Mouse (Mus musculus): ENCODE data around the gene Polr1a. TPM values are rescaled to one million over a fixed set of nuclear protein-coding genes. Genes with fewer than 3 reads are reported as not detected.
A peak's percentile ranks its signal among the peaks of the same experiment; 100 is the strongest.

Gene Polr1a
- polyA plus RNA-seq, 1 experiment from 2014 or later, result 4.9 TPM

DNA sequence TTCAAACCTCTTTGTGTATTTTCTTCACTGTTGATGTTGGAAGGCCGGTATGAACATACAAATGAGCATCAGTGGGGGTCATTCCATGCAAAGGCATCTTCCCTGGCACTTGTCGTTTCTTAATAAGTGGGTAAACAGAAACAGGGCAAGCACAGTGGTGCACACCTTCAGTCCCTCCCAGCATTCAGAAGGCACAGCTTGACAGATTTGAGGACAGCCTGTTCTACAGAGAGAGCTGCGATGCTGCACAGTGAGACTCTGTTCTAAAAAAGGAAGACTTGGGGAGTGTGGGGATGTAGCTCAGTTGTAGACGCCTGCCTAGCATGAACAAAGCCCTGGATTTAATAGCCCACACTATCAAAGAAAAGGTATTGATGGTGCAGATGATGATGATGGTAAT lies 105.2 kb downstream of the Polr1a start:
- H3K36me3 ChIP-seq (ENCODE audit: control insufficient read depth, insufficient read depth), result no peaks in the 10 kb centered on the region
- TF ChIP-seq CTCF (IDR thresholded peaks at IDR 0.05; ENCODE audit: low read depth), result no peak
- H3K9ac ChIP-seq (ENCODE audit: low read depth, low read length), result no peak overlapping the region
- no peak overlapping the region for H3K4me3 ChIP-seq (ENCODE audit: low read depth, low read length)
- no peak overlapping the region for H3K4me2 ChIP-seq (replicated peaks; ENCODE audit: low read depth)
- no peaks in the 10 kb centered on the region for H3K27me3 ChIP-seq (replicated peaks; ENCODE audit: control insufficient read depth, insufficient read depth, low read length)
- H3K9me3 ChIP-seq (ENCODE audit: control insufficient read depth), result no peaks in the 10 kb centered on the region
- ATAC-seq, result no peak
- H3K27ac ChIP-seq (ENCODE audit: low read depth, low read length), result no peak overlapping the region
- H3K4me1 ChIP-seq (replicated peaks; ENCODE audit: control insufficient read depth, insufficient read depth, low read length), result no peaks in the 10 kb centered on the region
- 65% methylated on average over 4 of the region's 4 CpGs for WGBS

DNA sequence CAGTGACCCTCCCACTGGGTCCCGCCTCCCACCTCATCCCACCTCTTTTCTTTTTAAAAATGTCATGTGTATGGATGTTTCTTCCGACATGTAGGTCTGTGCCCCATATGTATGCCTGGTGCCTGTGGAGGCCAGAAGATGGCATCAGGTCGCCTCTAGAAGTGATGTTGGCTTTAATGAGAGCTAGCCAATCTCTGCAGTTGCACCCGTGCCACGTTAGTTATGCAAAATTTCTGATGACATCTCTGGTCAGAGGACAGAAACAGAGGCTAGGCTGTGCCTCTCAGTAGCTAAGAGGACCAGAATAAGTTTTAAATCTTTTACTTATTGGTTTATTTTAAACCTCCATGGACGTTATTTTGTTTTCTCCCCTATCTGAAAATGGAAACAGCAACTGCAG lies 109.2 kb downstream of the Polr1a start:
- no peaks in the 10 kb centered on the region for H3K9me3 ChIP-seq (ENCODE audit: control insufficient read depth)
- 76% methylated on average over 6 of the region's 6 CpGs for WGBS
- no peaks in the 10 kb centered on the region for H3K4me1 ChIP-seq (replicated peaks; ENCODE audit: control insufficient read depth, insufficient read depth, low read length)
- no peak for ATAC-seq
- H3K27ac ChIP-seq (ENCODE audit: low read depth, low read length), result no peak overlapping the region
- H3K9ac ChIP-seq (ENCODE audit: low read depth, low read length), result no peak overlapping the region
- H3K36me3 ChIP-seq (ENCODE audit: control insufficient read depth, insufficient read depth), result no peaks in the 10 kb centered on the region
- peak; percentile 36; the same call in 1 of the 2 replicates for TF ChIP-seq CTCF (IDR thresholded peaks at IDR 0.05; ENCODE audit: low read depth)
- H3K4me3 ChIP-seq (ENCODE audit: low read depth, low read length), result no peak overlapping the region
- H3K27me3 ChIP-seq (replicated peaks; ENCODE audit: control insufficient read depth, insufficient read depth, low read length), result no peaks in the 10 kb centered on the region
- no peak overlapping the region for H3K4me2 ChIP-seq (replicated peaks; ENCODE audit: low read depth)

DNA sequence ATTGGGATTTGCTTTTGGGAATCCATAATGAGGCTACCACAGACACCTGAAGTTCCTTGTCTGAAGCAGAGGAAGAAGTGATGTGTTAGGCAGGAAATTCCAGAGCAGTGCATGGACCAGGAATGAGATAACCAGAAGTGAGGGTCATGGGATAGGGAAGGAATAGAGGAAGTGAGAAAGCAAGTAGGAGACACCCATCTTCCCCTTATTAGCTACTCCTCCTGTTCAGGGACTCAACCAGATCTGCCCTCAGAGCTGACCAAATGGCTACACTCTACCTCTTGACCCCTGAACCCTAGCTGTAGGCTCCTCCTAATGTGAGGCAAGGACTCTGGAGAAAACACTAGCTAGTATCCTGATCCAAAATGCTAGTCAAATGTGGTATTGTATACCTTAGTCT lies 116.6 kb downstream of the Polr1a start:
- H3K9me3 ChIP-seq (ENCODE audit: control insufficient read depth), result no peaks in the 10 kb centered on the region
- no peak for TF ChIP-seq CTCF (IDR thresholded peaks at IDR 0.05; ENCODE audit: low read depth)
- no peaks in the 10 kb centered on the region for H3K4me1 ChIP-seq (replicated peaks; ENCODE audit: control insufficient read depth, insufficient read depth, low read length)

DNA sequence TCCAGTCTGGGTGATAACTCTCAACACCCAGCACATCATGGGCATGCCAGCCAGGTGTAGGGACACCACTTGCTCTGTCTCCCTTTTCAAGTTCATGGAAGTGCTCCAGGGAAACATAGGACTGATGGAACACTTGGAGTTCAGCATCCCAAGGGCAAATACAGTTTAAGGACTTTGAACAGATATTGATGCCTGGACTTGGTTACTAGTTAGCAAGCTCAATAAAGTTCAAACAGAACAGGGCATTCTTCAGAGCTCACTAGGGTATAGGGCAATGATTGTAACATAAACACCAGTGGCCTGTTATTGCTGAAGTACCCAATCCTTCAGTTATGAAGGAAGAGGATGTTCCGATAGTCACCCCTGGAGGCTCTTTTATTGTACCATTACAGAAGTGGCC lies 119.2 kb downstream of the Polr1a start:
- no peaks in the 10 kb centered on the region for H3K36me3 ChIP-seq (ENCODE audit: control insufficient read depth, insufficient read depth)
- no peaks in the 10 kb centered on the region for H3K27me3 ChIP-seq (replicated peaks; ENCODE audit: control insufficient read depth, insufficient read depth, low read length)
- H3K27ac ChIP-seq (ENCODE audit: low read depth, low read length), result no peak overlapping the region
- H3K9me3 ChIP-seq (ENCODE audit: control insufficient read depth), result no peaks in the 10 kb centered on the region
- no peaks in the 10 kb centered on the region for H3K4me1 ChIP-seq (replicated peaks; ENCODE audit: control insufficient read depth, insufficient read depth, low read length)
- WGBS, result 68% methylated on average over 1 of the region's 1 CpGs
- no peak overlapping the region for H3K4me2 ChIP-seq (replicated peaks; ENCODE audit: low read depth)
- ATAC-seq, result no peak
- no peak overlapping the region for H3K9ac ChIP-seq (ENCODE audit: low read depth, low read length)
- no peak overlapping the region for H3K4me3 ChIP-seq (ENCODE audit: low read depth, low read length)
- no peak for TF ChIP-seq CTCF (IDR thresholded peaks at IDR 0.05; ENCODE audit: low read depth)

More for the DNA sequence above, 116.6 kb downstream of the Polr1a start:
- no peak overlapping the region for H3K4me2 ChIP-seq (replicated peaks; ENCODE audit: low read depth)
- ATAC-seq, result no peak
- no peak overlapping the region for H3K27ac ChIP-seq (ENCODE audit: low read depth, low read length)
- no peak overlapping the region for H3K9ac ChIP-seq (ENCODE audit: low read depth, low read length)
- no peak overlapping the region for H3K4me3 ChIP-seq (ENCODE audit: low read depth, low read length)
- no peaks in the 10 kb centered on the region for H3K27me3 ChIP-seq (replicated peaks; ENCODE audit: control insufficient read depth, insufficient read depth, low read length)
- no peaks in the 10 kb centered on the region for H3K36me3 ChIP-seq (ENCODE audit: control insufficient read depth, insufficient read depth)

DNA sequence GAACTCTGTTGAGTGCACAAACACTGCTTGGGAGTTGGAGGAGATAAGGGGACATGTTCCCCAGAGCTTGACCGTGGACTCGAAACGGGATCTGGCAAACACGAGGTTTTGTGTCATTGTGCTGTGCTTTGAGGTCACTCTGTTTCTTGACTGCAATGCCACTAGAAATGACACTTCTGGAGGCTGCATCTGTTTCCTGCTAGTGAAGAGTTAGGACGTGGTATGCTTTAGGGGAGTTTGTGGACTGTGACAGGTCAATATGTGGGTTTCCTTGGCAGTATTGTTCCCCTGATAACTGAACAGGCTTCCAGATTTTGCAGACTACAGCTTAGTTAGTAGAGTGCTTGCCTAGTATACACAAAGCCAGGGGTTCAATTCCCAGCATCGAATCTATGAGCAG lies 120.8 kb downstream of the Polr1a start:
- no peak for ATAC-seq
- H3K4me1 ChIP-seq (replicated peaks; ENCODE audit: control insufficient read depth, insufficient read depth, low read length), result no peaks in the 10 kb centered on the region
- no peaks in the 10 kb centered on the region for H3K27me3 ChIP-seq (replicated peaks; ENCODE audit: control insufficient read depth, insufficient read depth, low read length)
- no peak overlapping the region for H3K9ac ChIP-seq (ENCODE audit: low read depth, low read length)
- no peaks in the 10 kb centered on the region for H3K9me3 ChIP-seq (ENCODE audit: control insufficient read depth)
- no peak overlapping the region for H3K27ac ChIP-seq (ENCODE audit: low read depth, low read length)
- H3K4me2 ChIP-seq (replicated peaks; ENCODE audit: low read depth), result no peak overlapping the region
- no peaks in the 10 kb centered on the region for H3K36me3 ChIP-seq (ENCODE audit: control insufficient read depth, insufficient read depth)
- H3K4me3 ChIP-seq (ENCODE audit: low read depth, low read length), result no peak overlapping the region
- TF ChIP-seq CTCF (IDR thresholded peaks at IDR 0.05; ENCODE audit: low read depth), result no peak
- 68% methylated on average over 6 of the region's 6 CpGs for WGBS

Other genes starting within 250 kb of the Polr1a start
- 6.5 and 6.7 TPM in 2 replicates for gene Reep1, start 201.5 kb upstream of the Polr1a start, polyA plus RNA-seq (2015; fragmentation: Nextera tagmentation; extraction: Ambion mirVana)
- gene Mrpl35, start 82.1 kb upstream of the Polr1a start, polyA plus RNA-seq (2015; fragmentation: Nextera tagmentation; extraction: Ambion mirVana), result 61.4 and 62.1 TPM in 2 replicates
- 171 and 180 TPM in 2 replicates for gene Immt, start 77.7 kb upstream of the Polr1a start, polyA plus RNA-seq (2015; fragmentation: Nextera tagmentation; extraction: Ambion mirVana)
- gene Ptcd3, start 303 bp upstream of the Polr1a start, polyA plus RNA-seq (2015; fragmentation: Nextera tagmentation; extraction: Ambion mirVana), result 23.4 and 23.9 TPM in 2 replicates
- 68.4 and 69.0 TPM in 2 replicates for gene St3gal5, start 188.5 kb downstream of the Polr1a start, polyA plus RNA-seq (2015; fragmentation: Nextera tagmentation; extraction: Ambion mirVana)